Mouse (Mus musculus) C2C12 (cell line): ENCODE measurements around the gene Cnksr3. TPM values are rescaled to one million over a fixed set of nuclear protein-coding genes. Genes with fewer than 3 reads are reported as not detected.

Experiments
- H3K27me3 ChIP-seq: one replicate; pipeline ENCODE4 v1.6.1; 2011; ENCODE audit not compliant: control insufficient read depth, insufficient read depth, insufficient read length
- H3K36me3 ChIP-seq: one replicate; pipeline ENCODE4 v1.6.1; 2011; ENCODE audit not compliant: control insufficient read depth, insufficient read depth
- H3K4me3 ChIP-seq: one replicate; pipeline ENCODE4 v1.5.1; 2011; ENCODE audit warnings: mild to moderate bottlenecking, control low read depth; ENCODE audit not compliant: poor library complexity, insufficient read depth, severe bottlenecking
- H3K79me2 ChIP-seq: one replicate; pipeline ENCODE4 v1.6.1; 2011; ENCODE audit not compliant: control insufficient read depth, insufficient read depth
- H3K79me3 ChIP-seq: one replicate; pipeline ENCODE4 v1.6.1; 2011; ENCODE audit warnings: low read depth, control low read depth
- H3ac ChIP-seq: one replicate; pipeline ENCODE3; 2011; ENCODE audit warnings: low read depth; ENCODE audit not compliant: control insufficient read depth, insufficient read length
- CEBPB ChIP-seq: IDR thresholded peaks from one replicate; pipeline ENCODE4 v1.6.1; 2011; ENCODE audit warnings: low read depth, mild to moderate bottlenecking, control low read depth, moderate library complexity
- CTCF ChIP-seq: IDR thresholded peaks from one replicate; pipeline ENCODE4 v1.5.1; 2011; ENCODE audit not compliant: control insufficient read depth, insufficient read depth, insufficient read length
- FOSL1 ChIP-seq: IDR thresholded peaks from one replicate; pipeline ENCODE4 v1.8.0; 2011; ENCODE audit warnings: mild to moderate bottlenecking, low read length; ENCODE audit not compliant: poor library complexity, insufficient read depth, severe bottlenecking
- MAX ChIP-seq: IDR thresholded peaks from one replicate; pipeline ENCODE4 v1.6.1; 2011; ENCODE audit warnings: mild to moderate bottlenecking, control low read depth
- MYOD1 ChIP-seq: IDR thresholded peaks from one replicate; pipeline ENCODE4 v1.6.1; 2011; ENCODE audit warnings: low read depth; ENCODE audit not compliant: control insufficient read depth, insufficient read length
- MYOG ChIP-seq: IDR thresholded peaks from one replicate; pipeline ENCODE4 v1.6.1; 2011; ENCODE audit not compliant: control insufficient read depth, insufficient read length; ENCODE audit errors: extremely low read depth
- USF1 ChIP-seq: IDR thresholded peaks from one replicate; pipeline ENCODE4 v1.6.1; 2011; ENCODE audit warnings: low read depth, mild to moderate bottlenecking, control low read depth, moderate library complexity
- polyA plus RNA-seq: library from polyadenylated mRNA; unstranded; fragments of >200 nt; fragmentation: generic; extraction: Trizol; gene quantifications from one replicate; pipeline ENCODE4 v1.2.1, GENCODE M21; 2012; ENCODE audit warnings: missing spikeins

The Cnksr3 gene
- polyA plus RNA-seq, 1 experiment: 15.1 TPM

- no peak overlapping the region for H3K4me3 ChIP-seq
- no peaks in the 10 kb centered on the region for H3K79me2 ChIP-seq
- no peak overlapping the region for H3ac ChIP-seq
- no peaks in the 10 kb centered on the region for H3K79me3 ChIP-seq
- H3K36me3 ChIP-seq: no peaks in the 10 kb centered on the region
- TF ChIP-seq MYOD1: no peak
- TF ChIP-seq FOSL1: no peak
- TF ChIP-seq MAX: no peak
- no peak for TF ChIP-seq CTCF
- TF ChIP-seq CEBPB: no peak
- TF ChIP-seq MYOG: no peak
- no peak for TF ChIP-seq USF1
- no peaks in the 10 kb centered on the region for H3K27me3 ChIP-seq
Measured at GRCm38 (mm10) chr10:7076662-7077211, 135.3 kb downstream of the Cnksr3 start.

- Histone ChIP-seq H3K27me3 (no peaks in the 10 kb centered on the region), H3K79me2 (no peaks in the 10 kb centered on the region), H3K36me3 (no peaks in the 10 kb centered on the region), H3ac (no peak overlapping the region), H3K4me3 (no peak overlapping the region), H3K79me3 (no peaks in the 10 kb centered on the region)
- TF ChIP-seq CTCF (peak; percentile 83), CEBPB (no peak), MYOG (no peak), USF1 (no peak), FOSL1 (peak; percentile 14)
Measured at GRCm38 (mm10) chr10:7076201-7076600, 135.8 kb downstream of the Cnksr3 start.

DNA sequence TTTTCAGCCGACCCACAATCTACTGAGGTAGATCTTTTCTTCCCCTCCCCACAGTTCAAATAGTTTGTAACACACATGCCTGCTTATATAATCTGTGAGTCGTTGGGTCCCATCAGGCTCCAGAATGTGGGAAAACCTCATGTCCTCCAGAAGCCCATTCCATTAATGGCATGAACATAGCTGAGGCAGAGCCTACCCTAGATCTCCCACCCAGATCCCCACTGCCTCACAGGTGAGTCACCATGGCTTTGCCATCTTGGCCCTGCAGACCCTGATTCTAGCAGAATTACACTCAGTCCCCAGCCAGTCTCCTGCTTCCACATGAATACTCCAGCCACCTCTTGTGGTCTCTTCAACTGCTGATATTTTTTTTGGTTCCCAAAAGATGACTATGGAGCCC lies 136.4 kb downstream of the Cnksr3 start:
- H3K36me3 ChIP-seq: no peaks in the 10 kb centered on the region
- H3K79me2 ChIP-seq: no peaks in the 10 kb centered on the region
- no peaks in the 10 kb centered on the region for H3K79me3 ChIP-seq
- H3ac ChIP-seq: no peak overlapping the region
- H3K4me3 ChIP-seq: no peak overlapping the region
- TF ChIP-seq CTCF (no peak), USF1 (no peak), MYOG (no peak), MYOD1 (no peak), FOSL1 (no peak), CEBPB (no peak), MAX (no peak)
- no peaks in the 10 kb centered on the region for H3K27me3 ChIP-seq

GRCm38 (mm10) chr10:7074231-7074630 lies 137.8 kb downstream of the Cnksr3 start:
- TF ChIP-seq USF1 (no peak), CTCF (no peak), CEBPB (no peak), FOSL1 (no peak)
- Histone ChIP-seq H3ac (no peak overlapping the region), H3K79me2 (no peaks in the 10 kb centered on the region)

GRCm38 (mm10) chr10:7070924-7071323 lies 141.1 kb downstream of the Cnksr3 start:
- H3K36me3 ChIP-seq: no peaks in the 10 kb centered on the region
- H3ac ChIP-seq: no peak overlapping the region
- TF ChIP-seq CEBPB: no peak
- no peak for TF ChIP-seq MYOD1
- TF ChIP-seq MYOG: no peak
- no peak for TF ChIP-seq MAX
- TF ChIP-seq CTCF: no peak
- TF ChIP-seq FOSL1: no peak
- no peak for TF ChIP-seq USF1

More at GRCm38 (mm10) chr10:7074231-7074630, 137.8 kb downstream of the Cnksr3 start:
- no peaks in the 10 kb centered on the region for H3K36me3 ChIP-seq
- no peaks in the 10 kb centered on the region for H3K79me3 ChIP-seq
- no peak overlapping the region for H3K4me3 ChIP-seq
- H3K27me3 ChIP-seq: no peaks in the 10 kb centered on the region

More at GRCm38 (mm10) chr10:7070924-7071323, 141.1 kb downstream of the Cnksr3 start:
- Histone ChIP-seq H3K27me3 (no peaks in the 10 kb centered on the region), H3K79me2 (no peaks in the 10 kb centered on the region), H3K79me3 (no peaks in the 10 kb centered on the region), H3K4me3 (no peak overlapping the region)
